Mouse (Mus musculus): ENCODE data around the gene Kiz. TPM values are rescaled to one million over a fixed set of nuclear protein-coding genes. Genes with fewer than 3 reads are reported as not detected.

Kiz gene
- total and polyA plus RNA-seq, 3 experiments: 8.2 to 13.1 TPM; not detected in 1

- no peaks in the 10 kb centered on the region for H3K79me2 ChIP-seq (ENCODE audit: control insufficient read depth, insufficient read depth, low read length, poor library complexity)
- peaks cover 0 to 2% of the 10 kb centered on the region in 2 experiments; a peak in 1 of 4 replicates for H3K4me1 ChIP-seq (ENCODE audit: control insufficient read depth in 1 of 2, insufficient read depth in 2 of 2, low read length in 2 of 2)
- H3K4me3 ChIP-seq (ENCODE audit: control insufficient read depth in 1 of 2, insufficient read depth in 1 of 2, low read depth in 2 of 2, low read length in 2 of 2): no peak overlapping the region
- DNase-seq (ENCODE audit: low read depth, low spot score): no peak
- no peaks in the 10 kb centered on the region for H3K27me3 ChIP-seq (ENCODE audit: control insufficient read depth in 1 of 2, insufficient read depth in 2 of 2, low read length in 2 of 2)
- no peaks in the 10 kb centered on the region for H3K9me3 ChIP-seq (replicated peaks; ENCODE audit: insufficient read depth, low read length)
- H3K36me3 ChIP-seq (ENCODE audit: control insufficient read depth in 1 of 2, insufficient read depth in 2 of 2, low read length in 2 of 2): no peaks in the 10 kb centered on the region
- TF ChIP-seq SMC3 (IDR thresholded peaks at IDR 0.05; ENCODE audit: low read depth, low read length): no peak
- TF ChIP-seq MYC (IDR thresholded peaks at IDR 0.05; ENCODE audit: low read depth, low read length): no peak
- no peak for TF ChIP-seq ZKSCAN1 (IDR thresholded peaks at IDR 0.05; ENCODE audit: low read depth, low read length)
- no peak for TF ChIP-seq UBTF (IDR thresholded peaks at IDR 0.05; ENCODE audit: borderline replicate concordance, insufficient read depth, low read depth, low read length)
- no peak for TF ChIP-seq CHD1 (IDR thresholded peaks at IDR 0.05; ENCODE audit: low read depth, low read length)
- no peak for TF ChIP-seq NELFE (IDR thresholded peaks at IDR 0.05; ENCODE audit: low read depth, low read length)
- TF ChIP-seq KAT2A (conservative IDR thresholded peaks at IDR 0.05; ENCODE audit: low read depth, low read length): no peak
- TF ChIP-seq USF1 (IDR thresholded peaks at IDR 0.05; ENCODE audit: low read depth, low read length): no peak
- no peak for TF ChIP-seq ETS1 (IDR thresholded peaks at IDR 0.05; ENCODE audit: low read depth, low read length)
- TF ChIP-seq HCFC1 (IDR thresholded peaks at IDR 0.05; ENCODE audit: low read depth, low read length): no peak
- no peak for TF ChIP-seq POLR2A (IDR thresholded peaks at IDR 0.05; ENCODE audit: control insufficient read depth in 1 of 2, insufficient read depth in 1 of 2, low read depth in 1 of 2, low read length in 2 of 2, poor library complexity in 1 of 2)
- TF ChIP-seq POLR2AphosphoS2 (IDR thresholded peaks at IDR 0.05; ENCODE audit: low read length): no peak
- TF ChIP-seq ZNF384 (IDR thresholded peaks at IDR 0.05; ENCODE audit: low read depth, low read length): no peak
- no peak for TF ChIP-seq MYB (IDR thresholded peaks at IDR 0.05; ENCODE audit: low read depth, low read length)
- TF ChIP-seq E2F4 (IDR thresholded peaks at IDR 0.05; ENCODE audit: borderline replicate concordance, low read depth, low read length): no peak
- TF ChIP-seq RAD21 (IDR thresholded peaks at IDR 0.05; ENCODE audit: low read depth, low read length): no peak
- TF ChIP-seq TCF12 (IDR thresholded peaks at IDR 0.05; ENCODE audit: low read depth, low read length): no peak
- H3K9ac ChIP-seq (ENCODE audit: control insufficient read depth, low read depth, low read length, poor library complexity, severe bottlenecking): no peak overlapping the region
- H3K27ac ChIP-seq (ENCODE audit: control insufficient read depth, low read depth, low read length): no peak overlapping the region
These were observed 92.6 kb downstream of the Kiz start for GRCm38 (mm10) chr2:146948223-146948776.

DNA sequence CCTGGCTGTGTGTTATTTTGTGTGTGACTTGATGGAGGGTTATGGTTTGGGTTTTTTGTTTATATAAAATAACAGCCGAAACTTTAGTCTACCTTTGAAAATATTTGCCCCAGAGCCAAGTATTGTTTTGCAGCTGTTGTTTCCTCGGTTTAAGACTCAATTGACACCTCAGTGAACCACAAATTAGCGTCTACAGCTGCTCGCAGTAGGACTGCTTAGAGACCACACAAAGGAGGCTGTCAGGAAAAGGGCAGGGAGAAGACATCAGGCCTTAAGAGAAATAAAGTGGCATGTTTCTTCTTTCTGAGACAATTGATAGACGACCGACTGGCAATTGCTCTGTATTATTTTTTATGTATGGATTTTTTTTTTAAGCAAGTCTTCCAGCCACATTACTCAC, 100.7 kb downstream of the Kiz start:
- Histone ChIP-seq H3K9ac (ENCODE audit: control insufficient read depth, low read depth, low read length, poor library complexity, severe bottlenecking) (no peak overlapping the region), H3K9me3 (replicated peaks; ENCODE audit: insufficient read depth, low read length) (no peaks in the 10 kb centered on the region), H3K27me3 (ENCODE audit: control insufficient read depth in 1 of 2, insufficient read depth in 2 of 2, low read length in 2 of 2) (no peaks in the 10 kb centered on the region), H3K36me3 (ENCODE audit: control insufficient read depth in 1 of 2, insufficient read depth in 2 of 2, low read length in 2 of 2) (no peaks in the 10 kb centered on the region), H3K79me2 (ENCODE audit: control insufficient read depth, insufficient read depth, low read length, poor library complexity) (no peaks in the 10 kb centered on the region), H3K27ac (ENCODE audit: control insufficient read depth, low read depth, low read length) (no peak overlapping the region), H3K4me1 (ENCODE audit: control insufficient read depth in 1 of 2, insufficient read depth in 2 of 2, low read length in 2 of 2) (no peaks in the 10 kb centered on the region), H3K4me3 (ENCODE audit: control insufficient read depth in 1 of 2, insufficient read depth in 1 of 2, low read depth in 2 of 2, low read length in 2 of 2) (no peak overlapping the region)
- no peak for DNase-seq (ENCODE audit: low read depth, low spot score)
- TF ChIP-seq ETS1 (IDR thresholded peaks at IDR 0.05; ENCODE audit: low read depth, low read length) (no peak), MYC (IDR thresholded peaks at IDR 0.05; ENCODE audit: low read depth, low read length) (no peak)

All from MEL (cell line).